Mouse (Mus musculus) lung, postnatal 10 days (tissue): ENCODE results near the gene Agmat.

Experiments used
- DNase-seq: peaks from one replicate; pipeline ENCODE4 v3.0.0; 2021

The Agmat gene

DNA sequence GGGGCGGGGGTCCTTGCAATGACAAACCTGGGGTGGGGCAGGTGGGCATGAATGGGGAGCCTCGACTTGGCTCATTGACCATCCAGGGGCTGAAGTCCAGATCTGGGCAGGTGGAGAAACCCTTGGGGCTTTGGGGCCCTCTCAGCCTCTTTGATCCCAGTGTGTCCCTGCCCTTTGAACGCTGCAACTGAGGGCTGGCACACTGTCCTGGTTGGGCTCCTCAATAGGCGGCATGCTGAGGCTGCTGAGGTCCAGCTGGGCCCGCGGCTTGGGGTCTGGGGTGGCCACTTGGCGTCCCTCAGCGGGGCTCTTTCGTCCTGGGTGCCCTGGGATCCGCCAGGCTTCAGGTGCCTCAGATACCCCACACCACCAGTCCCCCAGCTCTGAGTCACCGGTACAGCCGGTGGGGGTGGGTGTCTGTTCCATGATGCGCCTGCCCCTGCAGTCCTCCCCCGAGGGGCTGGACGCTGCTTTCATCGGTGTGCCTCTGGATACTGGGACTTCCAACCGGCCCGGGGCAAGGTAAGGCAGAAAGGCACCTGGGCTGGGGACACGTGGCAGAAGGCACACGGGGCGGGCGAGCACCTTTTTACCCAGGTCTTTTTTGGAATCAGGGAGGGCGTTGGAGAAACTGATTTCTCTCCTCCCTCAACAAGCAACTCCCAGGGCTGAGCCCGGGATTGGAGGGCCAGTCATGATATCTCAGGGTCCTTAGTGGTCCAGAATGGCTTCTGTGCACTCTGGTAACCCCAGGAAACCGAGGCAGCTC is at the start of gene Agmat:
Agmat (plus strand) TSS at position 95 of the 769 bp plus-strand sequence.
- no peak for DNase-seq

DNA sequence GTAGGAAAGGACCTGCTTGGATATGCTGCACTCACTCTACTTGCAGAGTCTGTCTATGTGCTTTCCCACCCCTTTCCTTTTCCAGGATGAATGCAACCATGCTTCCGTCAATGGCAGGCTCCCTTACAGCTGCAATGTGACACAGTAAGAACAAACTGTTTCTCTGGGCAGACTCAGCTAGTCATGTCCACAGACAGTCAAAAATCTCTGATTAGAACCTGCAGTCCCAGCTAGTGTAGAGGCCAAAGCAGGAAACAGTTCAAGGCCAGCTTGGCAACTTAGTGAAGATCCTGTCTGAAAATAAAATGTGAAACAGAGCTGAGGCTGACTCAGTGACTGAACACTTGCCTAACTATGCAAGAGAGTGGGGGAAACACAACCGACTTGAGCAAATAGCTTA is 41.8 kb upstream of the Agmat start:
- DNase-seq, result no peak

GRCm38 (mm10) chr4:141705331-141705730 is 41.1 kb upstream of the Agmat start:
- peak; percentile 69 for DNase-seq

DNA sequence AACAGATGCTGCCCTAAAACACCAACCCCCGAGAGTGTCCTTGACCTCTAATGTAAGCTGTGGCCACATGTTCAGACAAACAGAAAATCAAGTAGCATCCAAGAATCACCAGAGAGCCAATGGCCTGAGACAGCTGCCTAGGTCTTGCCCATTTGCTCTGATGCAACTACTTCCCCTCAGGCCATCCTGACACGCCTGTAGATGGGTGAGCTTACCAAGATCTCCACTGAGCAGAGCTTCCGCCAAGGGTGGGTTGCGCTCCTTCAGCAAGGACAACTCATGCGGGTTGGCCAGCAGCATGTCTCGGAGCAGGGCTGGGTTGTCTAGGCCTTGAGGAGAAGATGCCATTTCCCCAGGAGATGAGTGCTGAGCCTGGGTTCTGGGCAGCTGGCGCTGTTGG is 38.5 kb upstream of the Agmat start:
- peak; percentile 32 for DNase-seq

- no peak for DNase-seq
Observed at GRCm38 (mm10) chr4:141708971-141709370, 37.5 kb upstream of the Agmat start.

GRCm38 (mm10) chr4:141711250-141711649 is 35.2 kb upstream of the Agmat start:
- no peak for DNase-seq

DNA sequence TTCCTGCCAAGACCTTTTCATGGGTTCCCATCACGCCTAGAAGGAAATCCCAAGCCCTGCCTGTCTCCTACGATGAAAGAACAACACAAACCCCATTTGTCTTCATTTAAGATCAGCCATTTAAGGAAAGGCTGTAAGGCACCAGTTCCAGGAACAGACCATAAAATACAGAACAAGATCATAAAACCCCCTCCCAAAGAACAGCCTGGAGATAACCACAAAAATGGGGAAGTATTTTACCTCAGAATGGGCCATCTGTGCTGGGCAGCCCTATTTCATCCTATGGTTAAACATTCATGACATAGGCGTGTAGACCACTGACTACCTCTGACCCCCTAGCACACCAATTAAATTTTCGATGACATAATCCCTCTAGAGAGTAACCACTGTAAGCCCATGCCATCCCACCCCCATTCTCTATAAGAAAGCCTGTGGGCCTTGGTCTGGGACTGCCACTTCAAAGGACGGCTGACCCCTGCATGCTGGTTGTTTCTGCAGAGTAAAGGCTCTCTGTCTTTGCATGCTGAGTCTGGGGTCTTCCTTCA is 32.8 kb upstream of the Agmat start:
- DNase-seq, result no peak

DNA sequence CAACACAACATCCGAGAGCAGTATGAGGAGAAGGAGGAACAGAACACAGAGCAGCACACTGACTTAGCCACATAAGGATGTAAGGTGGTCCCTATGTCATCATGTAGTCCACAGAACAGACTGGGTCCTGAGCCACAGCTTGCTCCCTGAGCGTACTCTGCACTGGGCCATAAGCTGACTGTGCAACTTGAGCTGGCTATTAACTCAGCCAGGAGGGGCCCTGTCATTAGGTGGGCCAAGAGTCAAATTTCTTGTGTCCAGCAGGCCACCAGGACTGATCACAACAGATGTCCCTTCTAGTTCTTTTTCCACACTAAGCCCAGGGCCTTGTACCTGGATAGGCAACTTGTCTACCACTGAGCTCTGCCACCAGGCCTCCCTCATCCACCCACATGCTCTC is 31.4 kb upstream of the Agmat start:
- no peak for DNase-seq

GRCm38 (mm10) chr4:141717633-141718032 is 28.8 kb upstream of the Agmat start:
- DNase-seq, result no peak

GRCm38 (mm10) chr4:141719304-141719703 is 27.2 kb upstream of the Agmat start:
- DNase-seq, result no peak

DNA sequence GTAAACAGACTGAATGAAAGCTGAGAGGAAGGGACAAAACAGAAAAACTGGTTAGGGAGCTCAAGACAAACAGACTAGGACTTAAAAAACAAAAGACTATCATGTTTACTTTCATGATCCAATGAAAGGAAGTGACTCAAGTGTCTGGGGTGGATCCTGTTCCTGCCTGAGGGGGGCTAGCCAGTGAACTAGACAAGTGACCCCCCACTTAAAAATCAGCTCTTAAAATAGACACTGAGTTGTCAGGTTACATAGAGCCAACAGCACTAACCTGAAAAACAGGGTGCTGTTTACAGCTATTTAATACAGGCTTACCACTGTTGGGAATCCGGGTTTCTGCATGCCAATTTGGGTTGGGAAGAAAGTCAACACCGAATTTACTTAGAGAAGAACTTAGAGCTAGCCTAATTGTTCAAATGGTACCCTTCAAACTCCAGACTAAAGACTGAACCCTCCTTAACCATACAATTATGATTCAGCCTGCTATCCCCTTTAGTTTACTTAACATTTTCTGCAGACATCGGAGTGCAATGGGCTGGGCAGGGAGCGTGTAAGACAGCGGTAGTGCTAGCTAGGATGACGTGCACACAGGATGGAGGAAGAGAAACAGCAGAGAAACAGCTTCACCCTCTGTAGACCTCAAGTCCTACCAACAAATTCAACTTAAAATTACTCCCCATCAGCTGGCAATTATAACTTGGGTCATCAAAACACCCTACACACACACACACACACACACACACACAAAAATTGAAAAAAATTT is 25.5 kb upstream of the Agmat start:
- peak; percentile 41 for DNase-seq

- DNase-seq, result peak; percentile 38
Observed at GRCm38 (mm10) chr4:141721961-141722360, 24.5 kb upstream of the Agmat start.

DNA sequence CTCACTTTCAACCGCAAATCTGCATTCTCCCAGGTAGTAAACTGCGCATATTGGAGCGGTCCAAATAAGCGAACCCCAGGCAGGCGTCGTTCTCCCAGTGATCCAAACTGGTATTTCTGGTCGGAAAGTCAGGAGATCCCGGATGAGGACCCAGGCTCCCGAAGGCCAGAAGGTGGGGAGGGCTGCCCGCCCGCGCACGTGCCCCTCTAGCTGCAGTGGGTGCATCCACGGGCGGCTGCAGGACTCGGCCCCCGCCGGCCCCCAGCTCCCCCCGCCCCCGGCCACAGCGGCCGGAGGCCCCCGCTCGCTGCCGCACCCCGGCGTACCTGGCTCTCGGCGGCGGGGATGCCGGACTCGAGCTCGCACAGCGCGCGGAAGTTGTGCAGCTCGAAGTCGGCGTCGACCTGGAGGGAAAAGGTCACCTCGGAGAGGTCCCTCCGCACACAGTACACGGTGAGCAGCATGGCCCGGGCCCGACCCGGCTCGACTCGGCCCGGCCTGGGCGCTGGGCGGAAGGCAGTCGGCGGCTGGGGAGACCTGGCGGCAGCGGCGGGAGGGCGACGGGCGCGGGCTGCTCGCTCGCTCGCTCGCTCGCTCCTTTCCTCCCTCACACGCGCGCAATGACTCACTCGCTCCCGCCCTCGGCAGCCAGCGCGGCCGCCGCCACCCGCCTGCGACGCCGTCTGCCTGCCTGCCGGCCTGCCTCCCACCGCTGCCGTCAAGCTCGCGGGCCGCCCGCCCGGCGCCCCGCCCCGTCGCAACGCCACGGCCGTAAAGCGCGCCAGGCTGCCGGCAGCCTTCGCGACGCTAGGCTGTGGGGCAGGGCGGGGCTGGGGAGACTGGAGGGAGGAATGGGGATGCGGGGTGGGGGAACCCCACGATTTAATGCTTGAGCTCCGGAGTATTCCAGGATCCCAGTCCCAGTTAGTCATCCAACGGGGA is 23.5 kb upstream of the Agmat start, which contains the start of gene Ddi2:
Ddi2 (minus strand) TSS at position 689 of the 942 bp plus-strand sequence.
- DNase-seq, result peak; percentile 94

- no peak for DNase-seq
Observed at GRCm38 (mm10) chr4:141723673-141724068, 22.8 kb upstream of the Agmat start.

DNA sequence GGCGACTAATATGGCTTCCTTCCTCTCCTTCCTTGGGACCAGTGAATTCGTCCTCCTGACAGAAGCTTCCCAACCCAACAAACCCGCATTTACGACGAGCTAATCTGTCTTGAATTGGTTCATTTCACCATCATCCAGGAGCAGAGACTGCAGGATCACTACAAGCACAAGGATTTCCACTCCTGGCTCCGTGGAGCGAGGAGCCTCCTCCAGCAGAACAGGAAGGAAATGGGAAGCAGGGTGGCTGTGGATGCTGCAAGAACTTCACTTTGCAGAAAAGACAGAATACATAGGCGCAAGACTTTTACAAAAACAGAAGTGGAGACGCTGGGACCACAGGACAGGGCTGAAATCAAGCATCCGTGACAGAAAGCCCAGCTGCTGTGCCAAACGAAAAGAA is 21.9 kb upstream of the Agmat start:
- DNase-seq, result no peak

DNA sequence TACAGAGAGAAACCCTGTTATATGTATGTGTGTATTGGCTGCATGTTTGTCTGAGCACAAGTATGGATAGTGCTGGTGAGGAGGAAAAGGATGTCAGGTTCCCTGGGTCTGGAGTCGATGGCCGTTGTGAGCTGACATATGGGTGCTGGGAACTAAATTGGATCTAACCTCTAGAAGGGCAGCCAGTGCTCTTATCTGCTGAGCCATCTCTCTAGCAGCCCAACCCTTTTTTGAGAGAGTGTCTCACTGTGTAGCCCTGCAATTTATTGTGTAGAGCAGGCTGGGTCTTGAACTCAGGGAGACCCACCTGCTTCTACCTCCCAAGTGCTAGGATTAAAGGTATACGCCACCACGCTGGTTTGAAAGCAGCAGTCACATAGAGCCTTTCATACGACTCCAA is 21.2 kb upstream of the Agmat start:
- no peak for DNase-seq

DNA sequence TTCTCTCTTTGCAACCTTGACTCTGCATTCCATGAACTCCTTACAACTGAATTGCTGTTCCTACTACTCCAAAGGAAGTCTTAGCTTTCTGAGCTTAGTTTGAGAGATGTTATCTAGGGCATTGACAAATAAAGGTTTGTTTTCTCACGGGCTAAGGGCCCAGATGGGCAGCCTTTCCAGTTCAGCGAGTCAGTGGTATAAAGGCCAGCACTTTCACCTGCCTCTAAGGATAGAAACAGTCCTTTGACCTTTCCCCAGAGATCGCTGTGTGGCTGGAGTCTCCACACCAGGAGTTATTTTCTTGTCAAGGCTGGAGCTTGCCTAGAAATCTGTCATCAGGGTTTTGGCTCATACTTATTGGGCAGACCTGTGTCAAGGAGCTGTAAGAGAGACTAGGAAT is 20.7 kb upstream of the Agmat start:
- DNase-seq, result no peak

DNA sequence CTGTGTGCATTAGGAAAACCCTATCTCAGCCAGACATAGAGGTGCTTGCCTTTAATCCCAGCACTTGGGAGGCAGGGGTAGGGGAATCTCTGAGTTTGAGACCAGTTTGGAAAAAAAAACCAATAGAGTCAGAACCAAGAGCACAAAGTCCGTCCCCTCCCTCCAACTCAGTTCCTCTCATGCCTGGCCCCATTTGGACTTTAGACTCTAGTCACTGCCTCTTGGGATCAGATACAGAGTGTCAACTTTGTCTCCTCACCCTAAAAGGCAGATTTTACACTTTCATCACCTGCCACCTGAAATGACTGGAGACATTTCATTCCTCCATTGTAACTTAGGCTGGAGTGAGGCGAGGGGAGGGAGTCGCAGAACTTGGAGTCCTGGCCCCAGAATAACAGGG is 17.2 kb upstream of the Agmat start:
- DNase-seq, result no peak

DNA sequence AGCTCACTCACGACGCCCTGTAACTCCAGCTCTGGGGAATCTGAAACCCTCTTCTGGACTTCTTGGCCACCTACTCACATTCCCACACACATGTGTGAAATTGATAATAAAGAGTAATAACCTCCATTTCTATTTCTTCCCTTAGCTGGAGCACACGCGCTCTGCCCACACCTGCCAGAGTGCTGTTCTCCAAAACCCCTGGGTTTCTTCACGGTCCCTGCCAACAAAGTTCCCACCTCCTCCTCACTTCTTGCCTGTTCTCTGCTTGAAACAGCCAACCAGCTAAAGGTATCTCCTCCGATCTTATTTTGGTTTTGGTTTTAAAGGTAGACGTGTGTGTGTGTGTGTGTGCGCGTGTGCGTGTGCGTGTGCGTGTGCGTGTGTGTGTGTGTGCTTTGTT is 16.1 kb upstream of the Agmat start:
- DNase-seq, result no peak

- no peak for DNase-seq
Observed at GRCm38 (mm10) chr4:141731766-141732165, 14.7 kb upstream of the Agmat start.

DNA sequence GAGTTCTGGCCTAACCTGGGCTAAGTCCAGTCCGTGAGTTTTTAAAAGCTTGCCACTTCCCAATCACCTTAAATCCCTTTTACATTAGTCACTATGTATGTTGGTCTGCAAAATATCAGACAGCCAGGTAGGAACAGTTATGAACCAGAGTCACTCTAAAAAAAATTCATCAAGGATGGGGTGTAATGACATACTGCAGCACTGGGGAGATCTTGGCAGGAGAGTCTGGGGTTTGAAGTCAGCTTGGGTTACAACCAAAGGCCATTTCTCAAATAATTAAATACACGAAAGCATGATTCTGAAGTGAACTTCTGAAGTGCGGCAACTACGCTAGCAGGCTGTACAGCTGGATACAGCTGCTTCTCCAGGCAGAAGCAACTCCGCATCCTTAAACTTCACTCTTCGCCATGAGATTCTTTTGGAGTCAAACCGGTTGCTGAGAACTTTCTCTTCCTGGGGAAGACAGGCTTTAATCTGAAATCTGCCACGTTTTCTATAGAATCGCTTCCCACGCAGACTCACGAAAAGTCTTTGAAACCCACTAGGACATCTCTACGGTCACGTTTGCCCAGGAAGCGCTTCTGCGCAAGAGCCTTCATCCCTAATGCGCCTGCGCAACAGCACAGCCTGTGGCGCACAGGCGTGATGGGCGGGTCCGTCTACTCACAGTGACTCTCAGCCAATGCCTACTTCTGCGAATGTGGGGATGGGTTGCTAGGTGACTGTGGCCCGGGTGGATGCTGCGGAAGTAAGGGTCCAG is 11.8 kb upstream of the Agmat start:
- DNase-seq, result peak; percentile 93

DNA sequence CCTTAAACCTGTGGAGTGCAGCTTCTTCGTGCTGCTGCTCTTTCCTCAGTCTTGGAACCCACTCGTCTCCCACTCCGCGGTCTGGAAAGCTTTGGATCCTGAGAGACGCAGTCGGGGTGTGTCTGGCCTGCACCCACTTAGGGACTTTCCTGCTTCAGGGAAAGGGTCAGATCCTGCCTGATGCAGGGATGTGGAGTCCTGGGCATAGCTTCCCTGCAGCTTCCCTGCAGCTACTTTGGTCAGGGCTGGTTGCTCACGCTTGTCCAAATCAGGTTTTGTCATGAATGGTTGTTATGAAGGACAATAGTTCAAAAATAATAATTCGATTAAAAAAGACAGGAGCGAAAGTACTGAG is 11.3 kb upstream of the Agmat start:
- no peak for DNase-seq
